In genomic region chr1:83316917-83317316, GRCm38 (mm10) we compare ENCODE assay signal across 20 mouse cellular contexts.
DNase-seq lines count a peak whose midpoint lies in the region; ATAC-seq and TF ChIP-seq lines count a peak whose summit lies in the region.
"Had no signal": no experiment of that assay in that cellular context is flagged by ENCODE, and none has a peak within 500 bp of the region (broad histone marks: within the 10 kb centered on the region; RNA-seq: fewer than 3 reads in every experiment).

No protein-coding gene starts in this region.

- no peak overlapping the region for H3K4me2 ChIP-seq in midbrain, embryonic 14.5 days (ENCODE audit: low read length)
- no peak overlapping the region for H3K4me2 ChIP-seq in liver, embryonic 11.5 days
- H3K4me2 ChIP-seq: embryonic facial prominence, embryonic 13.5 days; hindbrain, embryonic 15.5 days; limb, embryonic 13.5 days; liver, embryonic 15.5 days had no signal

- WGBS in hindbrain, embryonic 10.5 days, result 46% methylated on average over 4 of the region's 4 CpGs
- 40% methylated on average over 4 of the region's 4 CpGs for WGBS in midbrain, embryonic 14.5 days
- 33% methylated on average over 4 of the region's 4 CpGs for WGBS in lung, adult 2 months
- 53% methylated on average over 4 of the region's 4 CpGs for WGBS in liver, embryonic 11.5 days

- no peaks in the 10 kb centered on the region for H3K36me3 ChIP-seq in hindbrain, embryonic 10.5 days
- H3K36me3 ChIP-seq in midbrain, embryonic 14.5 days (ENCODE audit: control insufficient read depth, insufficient read depth, low read length), result no peaks in the 10 kb centered on the region
- no peaks in the 10 kb centered on the region for H3K36me3 ChIP-seq in liver, embryonic 11.5 days (ENCODE audit: control insufficient read depth, insufficient read depth, low read length)
- H3K36me3 ChIP-seq: embryonic facial prominence, embryonic 13.5 days; hindbrain, embryonic 15.5 days; limb, embryonic 13.5 days; liver, embryonic 15.5 days had no signal

- no peak for ATAC-seq in midbrain, embryonic 14.5 days (ENCODE audit: low FRiP score, low TSS enrichment)
- ATAC-seq in liver, embryonic 11.5 days (replicated peaks; ENCODE audit: low FRiP score), result no peak

- no peaks in the 10 kb centered on the region for H3K4me1 ChIP-seq in hindbrain, embryonic 10.5 days (replicated peaks)
- no peaks in the 10 kb centered on the region for H3K4me1 ChIP-seq in midbrain, embryonic 14.5 days (ENCODE audit: control insufficient read depth, insufficient read depth, low read length)
- H3K4me1 ChIP-seq in lung, adult 2 months (ENCODE audit: control insufficient read depth, insufficient read depth, low read length), result no peaks in the 10 kb centered on the region
- no peaks in the 10 kb centered on the region for H3K4me1 ChIP-seq in liver, embryonic 11.5 days (replicated peaks; ENCODE audit: control insufficient read depth, insufficient read depth, low read length)
- H3K4me1 ChIP-seq: embryonic facial prominence, embryonic 13.5 days; hindbrain, embryonic 15.5 days; limb, embryonic 13.5 days; liver, embryonic 15.5 days had no signal

- no peak for TF ChIP-seq POLR2A in lung, adult 2 months (IDR thresholded peaks at IDR 0.05; ENCODE audit: borderline replicate concordance, extremely low read depth, low read depth, low read length)

- no peak overlapping the region for H3K4me3 ChIP-seq in hindbrain, embryonic 10.5 days
- H3K4me3 ChIP-seq in midbrain, embryonic 14.5 days (replicated peaks; ENCODE audit: low read depth, low read length), result no peak overlapping the region
- no peak overlapping the region for H3K4me3 ChIP-seq in lung, adult 2 months (replicated peaks; ENCODE audit: extremely low read depth, low read depth, low read length)
- no peak overlapping the region for H3K4me3 ChIP-seq in liver, embryonic 11.5 days (ENCODE audit: low read depth, low read length)
- H3K4me3 ChIP-seq: embryonic facial prominence, embryonic 13.5 days; hindbrain, embryonic 15.5 days; limb, embryonic 13.5 days; liver, embryonic 15.5 days had no signal

- H3K27me3 ChIP-seq in hindbrain, embryonic 10.5 days (ENCODE audit: insufficient read depth, poor library complexity, severe bottlenecking), result no peaks in the 10 kb centered on the region
- H3K27me3 ChIP-seq in midbrain, embryonic 14.5 days (ENCODE audit: control insufficient read depth, insufficient read depth, low read length), result no peaks in the 10 kb centered on the region
- no peaks in the 10 kb centered on the region for H3K27me3 ChIP-seq in liver, embryonic 11.5 days (replicated peaks; ENCODE audit: control insufficient read depth, insufficient read depth, low read length)
- H3K27me3 ChIP-seq: embryonic facial prominence, embryonic 13.5 days; hindbrain, embryonic 15.5 days; limb, embryonic 13.5 days; liver, embryonic 15.5 days had no signal

- H3K27ac ChIP-seq in hindbrain, embryonic 10.5 days, result no peak overlapping the region
- H3K27ac ChIP-seq in midbrain, embryonic 14.5 days (replicated peaks; ENCODE audit: low read depth, low read length), result no peak overlapping the region
- H3K27ac ChIP-seq in liver, embryonic 11.5 days (ENCODE audit: low read depth, low read length), result no peak overlapping the region
- H3K27ac ChIP-seq: embryonic facial prominence, embryonic 13.5 days; hindbrain, embryonic 15.5 days; limb, embryonic 13.5 days; liver, embryonic 15.5 days had no signal

- H3K9ac ChIP-seq in midbrain, embryonic 14.5 days (replicated peaks; ENCODE audit: low read length), result no peak overlapping the region
- no peak overlapping the region for H3K9ac ChIP-seq in liver, embryonic 11.5 days (ENCODE audit: low read depth, low read length)
- H3K9ac ChIP-seq: embryonic facial prominence, embryonic 13.5 days; hindbrain, embryonic 15.5 days; limb, embryonic 13.5 days; liver, embryonic 15.5 days had no signal

- peak; percentile 19 for DNase-seq in layer of hippocampus, adult 9-11 months
- DNase-seq in layer of hippocampus, postnatal 25 days (ENCODE audit: extremely low spot score in 1 of 2, low spot score in 1 of 2), result no peak
- DNase-seq in embryo, embryonic 10.5 days (ENCODE audit: low spot score), result peak; percentile 68
- peak; percentile 9 for DNase-seq in hindbrain, embryonic 10.5 days (ENCODE audit: low spot score)
- peak; percentile 13 for DNase-seq in midbrain, embryonic 14.5 days
- no peak for DNase-seq in lung, adult 2 months
- DNase-seq in liver, embryonic 11.5 days (ENCODE audit: low spot score), result no peak
- no peak for DNase-seq in lung, postnatal 25 days (ENCODE audit: low spot score)
- DNase-seq: adrenal gland, postnatal 25 days; cerebellum, postnatal 14 days; gastrocnemius, postnatal 14 days; kidney, adult 18-20 months; kidney, postnatal 14 days; lung, postnatal 14 days; spleen, adult 18-20 months; thymus, adult 18-20 months had no signal

- no peak for TF ChIP-seq CTCF in lung, adult 2 months (IDR thresholded peaks at IDR 0.05; ENCODE audit: insufficient read depth, low read length)

- H3K9me3 ChIP-seq in hindbrain, embryonic 10.5 days, result no peaks in the 10 kb centered on the region
- no peaks in the 10 kb centered on the region for H3K9me3 ChIP-seq in midbrain, embryonic 14.5 days (ENCODE audit: control insufficient read depth, low read length)
- no peaks in the 10 kb centered on the region for H3K9me3 ChIP-seq in liver, embryonic 11.5 days (ENCODE audit: control insufficient read depth, low read length)
- H3K9me3 ChIP-seq: embryonic facial prominence, embryonic 13.5 days; hindbrain, embryonic 15.5 days; limb, embryonic 13.5 days; liver, embryonic 15.5 days had no signal

Comparison
In these comparisons a context has a peak if more than half of its experiments do, and no peak if none do; other contexts are left out.
1. DNase-seq: peak in layer of hippocampus, adult 9-11 months (single experiment), embryo, embryonic 10.5 days (single experiment), hindbrain, embryonic 10.5 days (single experiment) and midbrain, embryonic 14.5 days (single experiment); none in layer of hippocampus, postnatal 25 days (0 of 2), lung, adult 2 months (single experiment), liver, embryonic 11.5 days (single experiment) and lung, postnatal 25 days (single experiment).